In the genomic region with DNA sequence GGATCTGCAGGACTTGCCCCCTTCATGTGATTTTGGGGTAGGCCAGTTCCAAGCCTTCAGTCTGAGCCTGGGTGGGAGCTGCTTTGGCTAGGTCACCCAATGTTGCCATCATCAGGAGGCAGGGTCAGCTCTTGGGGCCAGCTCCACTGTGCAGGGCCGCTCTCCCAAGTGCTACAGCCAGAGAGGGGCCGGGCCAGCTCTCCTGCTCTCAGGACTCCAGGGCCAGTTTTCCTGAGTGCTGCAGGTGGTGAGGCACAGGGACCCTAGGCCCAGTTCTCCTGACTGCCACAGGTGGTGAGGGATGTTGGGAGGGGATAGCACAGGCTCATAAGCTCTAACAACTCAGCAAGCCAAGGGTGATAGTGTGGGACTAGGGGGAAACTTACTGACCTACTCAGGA, we compare ENCODE assay signal across 17 mouse cellular contexts.
"Had no signal": no experiment of that assay in that cellular context is flagged by ENCODE, and none has a peak within 500 bp of the region (broad histone marks: within the 10 kb centered on the region; RNA-seq: fewer than 3 reads in every experiment).

No protein-coding gene starts in this region.

- DNase-seq: lung, adult 2 months; lung, postnatal 14 days; lung, postnatal 36 days; midbrain, embryonic 14.5 days; right cerebral cortex, postnatal 14 days; thymus, adult 2 months; thymus, postnatal 25 days; thymus, postnatal 4 days had no signal

- H3K4me2 ChIP-seq: lung, embryonic 15.5 days; midbrain, embryonic 12.5 days; neural tube, embryonic 12.5 days; stomach, embryonic 15.5 days had no signal

- H3K9ac ChIP-seq: lung, embryonic 15.5 days; midbrain, embryonic 12.5 days; neural tube, embryonic 12.5 days; stomach, embryonic 15.5 days had no signal

- H3K27me3 ChIP-seq: lung, embryonic 15.5 days; megakaryocyte, embryonic 14.5 days; midbrain, embryonic 12.5 days; neural tube, embryonic 12.5 days; stomach, embryonic 15.5 days had no signal

- ATAC-seq: lung, postnatal 0 days; midbrain, embryonic 16.5 days had no signal

- H3K27ac ChIP-seq: lung, embryonic 15.5 days; macrophage; midbrain, embryonic 12.5 days; neural tube, embryonic 12.5 days; stomach, embryonic 15.5 days; stomach, postnatal 0 days had no signal

- H3K4me3 ChIP-seq: lung, embryonic 15.5 days; megakaryocyte, embryonic 14.5 days; midbrain, embryonic 12.5 days; neural tube, embryonic 12.5 days; stomach, embryonic 15.5 days had no signal

- H3K4me1 ChIP-seq: lung, embryonic 15.5 days; megakaryocyte, embryonic 14.5 days; midbrain, embryonic 12.5 days; neural tube, embryonic 12.5 days; stomach, embryonic 15.5 days had no signal

- H3K9me3 ChIP-seq: lung, embryonic 15.5 days had no signal
